Mouse (Mus musculus): Measurements from ENCODE around the gene Nfix. TPM values are rescaled to one million over a fixed set of nuclear protein-coding genes. Genes with fewer than 3 reads are reported as not detected.

Nfix gene
- total and polyA plus RNA-seq, 2 experiments from 2014 or later, result 92.5 to 123 TPM

GRCm38 (mm10) chr8:84785756-84786677 lies 14.1 kb downstream of the Nfix start:
- Histone ChIP-seq H3K4me3 (ENCODE audit: low read length) (no peak overlapping the region), H3K4me2 (ENCODE audit: low read depth, low read length) (peak overlapping the region; percentile 53), H3K4me1 (ENCODE audit: insufficient read depth, low read length) (peaks cover 56% of the 10 kb centered on the region), H3K9ac (replicated peaks; ENCODE audit: low read length) (peak overlapping the region; percentile 50; the same call in 1 of the 2 replicates), H3K36me3 (ENCODE audit: insufficient read depth, low read length) (no peaks in the 10 kb centered on the region), H3K27ac (peak overlapping the region; percentile 90), H3K9me3 (ENCODE audit: low read length) (no peaks in the 10 kb centered on the region), H3K27me3 (ENCODE audit: insufficient read depth, low read length) (peaks cover 7% of the 10 kb centered on the region)
- 16% methylated on average over 37 of the region's 38 CpGs for WGBS
- DNase-seq (ENCODE audit: low spot score) (peak; percentile 66), ATAC-seq (peak; percentile 65)
- TF ChIP-seq CTCF (IDR thresholded peaks at IDR 0.05; ENCODE audit: low read depth), result no peak

GRCm38 (mm10) chr8:84785506-84785755 lies 14.7 kb downstream of the Nfix start:
- Histone ChIP-seq H3K27ac (peak overlapping the region; percentile 90), H3K4me2 (ENCODE audit: low read depth, low read length) (peak overlapping the region; percentile 53), H3K27me3 (ENCODE audit: insufficient read depth, low read length) (peaks cover 7% of the 10 kb centered on the region), H3K9ac (replicated peaks; ENCODE audit: low read length) (peak overlapping the region; percentile 50; the same call in 1 of the 2 replicates), H3K36me3 (ENCODE audit: insufficient read depth, low read length) (no peaks in the 10 kb centered on the region), H3K9me3 (ENCODE audit: low read length) (no peaks in the 10 kb centered on the region), H3K4me3 (ENCODE audit: low read length) (no peak overlapping the region), H3K4me1 (ENCODE audit: insufficient read depth, low read length) (peaks cover 54% of the 10 kb centered on the region)
- no peak for TF ChIP-seq CTCF (IDR thresholded peaks at IDR 0.05; ENCODE audit: low read depth)
- ATAC-seq (no peak), DNase-seq (ENCODE audit: low spot score) (no peak)
- 24% methylated on average over 11 of the region's 11 CpGs for WGBS

GRCm38 (mm10) chr8:84784681-84785505 lies 15.3 kb downstream of the Nfix start:
- peak overlapping the region; percentile 90 for H3K27ac ChIP-seq
- no peak for TF ChIP-seq CTCF (IDR thresholded peaks at IDR 0.05; ENCODE audit: low read depth)
- ATAC-seq, result no peak
- peak overlapping the region; percentile 25 for H3K4me3 ChIP-seq (ENCODE audit: low read length)
- 5% methylated on average over 48 of the region's 48 CpGs for WGBS
- no peaks in the 10 kb centered on the region for H3K9me3 ChIP-seq (ENCODE audit: low read length)
- peaks cover 7% of the 10 kb centered on the region for H3K27me3 ChIP-seq (ENCODE audit: insufficient read depth, low read length)
- no peak for DNase-seq (ENCODE audit: low spot score)
- peaks cover 49% of the 10 kb centered on the region for H3K4me1 ChIP-seq (ENCODE audit: insufficient read depth, low read length)
- H3K9ac ChIP-seq (replicated peaks; ENCODE audit: low read length), result peak overlapping the region; percentile 50
- peak overlapping the region; percentile 53 for H3K4me2 ChIP-seq (ENCODE audit: low read depth, low read length)
- H3K36me3 ChIP-seq (ENCODE audit: insufficient read depth, low read length), result no peaks in the 10 kb centered on the region

GRCm38 (mm10) chr8:84783919-84784581 lies 16.1 kb downstream of the Nfix start:
- ATAC-seq (no peak), DNase-seq (ENCODE audit: low spot score) (peak; percentile 52)
- peaks cover 8% of the 10 kb centered on the region for H3K27me3 ChIP-seq (ENCODE audit: insufficient read depth, low read length)
- no peak for TF ChIP-seq CTCF (IDR thresholded peaks at IDR 0.05; ENCODE audit: low read depth)
- H3K9ac ChIP-seq (replicated peaks; ENCODE audit: low read length), result peak overlapping the region; percentile 50
- peak overlapping the region; percentile 53 for H3K4me2 ChIP-seq (ENCODE audit: low read depth, low read length)
- 5% methylated on average over 33 of the region's 33 CpGs for WGBS
- H3K4me1 ChIP-seq (ENCODE audit: insufficient read depth, low read length), result peaks cover 48% of the 10 kb centered on the region
- no peaks in the 10 kb centered on the region for H3K9me3 ChIP-seq (ENCODE audit: low read length)
- no peaks in the 10 kb centered on the region for H3K36me3 ChIP-seq (ENCODE audit: insufficient read depth, low read length)
- peak overlapping the region; percentile 25 for H3K4me3 ChIP-seq (ENCODE audit: low read length)
- H3K27ac ChIP-seq, result peak overlapping the region; percentile 90

GRCm38 (mm10) chr8:84783198-84783918 lies 16.8 kb downstream of the Nfix start:
- Histone ChIP-seq H3K9me3 (ENCODE audit: low read length) (no peaks in the 10 kb centered on the region), H3K4me2 (ENCODE audit: low read depth, low read length) (peak overlapping the region; percentile 53), H3K27me3 (ENCODE audit: insufficient read depth, low read length) (peaks cover 13% of the 10 kb centered on the region), H3K9ac (replicated peaks; ENCODE audit: low read length) (peak overlapping the region; percentile 50; the same call in 1 of the 2 replicates), H3K4me1 (ENCODE audit: insufficient read depth, low read length) (peaks cover 51% of the 10 kb centered on the region), H3K27ac (peak overlapping the region; percentile 90), H3K4me3 (ENCODE audit: low read length) (no peak overlapping the region), H3K36me3 (ENCODE audit: insufficient read depth, low read length) (no peaks in the 10 kb centered on the region)
- no peak for DNase-seq (ENCODE audit: low spot score)
- no peak for ATAC-seq
- WGBS, result 26% methylated on average over 11 of the region's 11 CpGs
- TF ChIP-seq CTCF (IDR thresholded peaks at IDR 0.05; ENCODE audit: low read depth), result no peak

- no peak for TF ChIP-seq CTCF (IDR thresholded peaks at IDR 0.05; ENCODE audit: low read depth)
- no peak overlapping the region for H3K4me3 ChIP-seq (ENCODE audit: low read length)
- peaks cover 50% of the 10 kb centered on the region for H3K4me1 ChIP-seq (ENCODE audit: insufficient read depth, low read length)
- H3K27ac ChIP-seq, result peak overlapping the region; percentile 90
- 32% methylated on average over 10 of the region's 10 CpGs for WGBS
- no peaks in the 10 kb centered on the region for H3K9me3 ChIP-seq (ENCODE audit: low read length)
- H3K36me3 ChIP-seq (ENCODE audit: insufficient read depth, low read length), result no peaks in the 10 kb centered on the region
- H3K4me2 ChIP-seq (ENCODE audit: low read depth, low read length), result 0 out of 2 replicates have a peak overlapping the region, but pooled peaks have one; percentile 5
- peak; percentile 42 for DNase-seq (ENCODE audit: low spot score)
- H3K27me3 ChIP-seq (ENCODE audit: insufficient read depth, low read length), result peaks cover 13% of the 10 kb centered on the region
- ATAC-seq, result no peak
- H3K9ac ChIP-seq (replicated peaks; ENCODE audit: low read length), result peak overlapping the region; percentile 30; the same call in 1 of the 2 replicates
Observed at GRCm38 (mm10) chr8:84782680-84783079, 17.5 kb downstream of the Nfix start.

Data from hindbrain, postnatal 0 days (tissue).